ENCODE assay signal across 8 mouse cellular contexts in the genomic region with DNA sequence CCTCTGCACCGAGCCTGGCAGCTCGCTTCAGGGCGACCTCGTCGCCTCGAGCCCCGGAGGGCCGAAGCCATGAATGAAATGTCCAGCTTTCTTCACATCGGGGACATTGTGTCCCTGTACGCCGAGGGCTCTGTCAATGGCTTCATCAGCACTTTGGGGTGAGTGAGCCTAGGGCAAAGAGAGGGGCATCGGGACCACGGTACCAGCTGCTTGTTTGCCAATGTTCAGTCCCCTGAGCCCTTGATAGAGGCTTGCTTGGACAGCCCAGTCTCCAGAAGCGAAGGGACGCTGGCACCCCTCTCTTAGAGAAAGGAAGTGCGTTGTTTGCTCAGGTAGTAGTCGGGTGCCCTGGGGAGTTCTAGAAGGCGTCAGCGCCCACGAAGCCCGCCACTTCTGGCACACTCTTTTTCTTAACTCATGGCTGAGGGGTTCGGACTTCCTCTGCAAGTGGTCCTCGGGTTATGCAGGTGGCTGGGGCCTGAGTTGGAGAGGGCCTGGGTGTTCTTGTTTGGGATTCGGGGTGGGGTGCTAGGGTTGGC. TPM values are rescaled to one million over a fixed set of nuclear protein-coding genes. Genes with fewer than 3 reads are reported as not detected.
A peak's percentile ranks its signal among the peaks of the same experiment; 100 is the strongest.
DNase-seq lines count a peak whose midpoint lies in the region; ATAC-seq lines count a peak whose summit lies in the region.

No protein-coding gene starts in this region.

- H3K9ac ChIP-seq in kidney, embryonic 14.5 days (ENCODE audit: low read depth, low read length): peak overlapping the region; percentile 76
- peak overlapping the region; percentile 49; the same call in 1 of the 2 replicates for H3K9ac ChIP-seq in hindbrain, embryonic 11.5 days (ENCODE audit: low read depth, low read length)
- peak overlapping the region; percentile 37; the same call in 1 of the 2 replicates for H3K9ac ChIP-seq in midbrain, embryonic 14.5 days (replicated peaks; ENCODE audit: low read length)

- no peak for ATAC-seq in kidney, embryonic 14.5 days (ENCODE audit: low FRiP score, low TSS enrichment)
- no peak for ATAC-seq in hindbrain, embryonic 11.5 days (ENCODE audit: low FRiP score)
- no peak for ATAC-seq in midbrain, embryonic 14.5 days (ENCODE audit: low FRiP score, low TSS enrichment)

- H3K27me3 ChIP-seq in kidney, embryonic 14.5 days (ENCODE audit: control insufficient read depth, insufficient read depth, low read length): no peaks in the 10 kb centered on the region; the same call in 1 of the 2 replicates
- H3K27me3 ChIP-seq in hindbrain, embryonic 11.5 days (ENCODE audit: control insufficient read depth, insufficient read depth, low read length): peaks cover 32% of the 10 kb centered on the region
- H3K27me3 ChIP-seq in midbrain, embryonic 14.5 days (ENCODE audit: control insufficient read depth, insufficient read depth, low read length): peaks cover 37% of the 10 kb centered on the region

- H3K4me1 ChIP-seq in kidney, embryonic 14.5 days (ENCODE audit: control insufficient read depth, insufficient read depth, low read length): peaks cover 32% of the 10 kb centered on the region; the same call in 1 of the 2 replicates
- no peaks in the 10 kb centered on the region; the same call in 1 of the 2 replicates for H3K4me1 ChIP-seq in hindbrain, embryonic 11.5 days (replicated peaks; ENCODE audit: control insufficient read depth, insufficient read depth, low read length)
- H3K4me1 ChIP-seq in midbrain, embryonic 14.5 days (ENCODE audit: control insufficient read depth, insufficient read depth, low read length): 0 out of 2 replicates have a peak, but pooled peaks cover 7% of the 10 kb centered on the region

- H3K36me3 ChIP-seq in kidney, embryonic 14.5 days (ENCODE audit: control insufficient read depth, insufficient read depth, low read length): no peaks in the 10 kb centered on the region
- H3K36me3 ChIP-seq in hindbrain, embryonic 11.5 days (ENCODE audit: control insufficient read depth, insufficient read depth, low read length): no peaks in the 10 kb centered on the region
- H3K36me3 ChIP-seq in midbrain, embryonic 14.5 days (ENCODE audit: control insufficient read depth, insufficient read depth, low read length): no peaks in the 10 kb centered on the region

- H3K27ac ChIP-seq in kidney, embryonic 14.5 days (ENCODE audit: low read depth, low read length): peak overlapping the region; percentile 94
- no peak overlapping the region for H3K27ac ChIP-seq in hindbrain, embryonic 11.5 days (ENCODE audit: low read depth, low read length)
- H3K27ac ChIP-seq in midbrain, embryonic 14.5 days (replicated peaks; ENCODE audit: low read depth, low read length): no peak overlapping the region

- H3K4me3 ChIP-seq in kidney, embryonic 14.5 days (ENCODE audit: low read length): peak overlapping the region; percentile 55
- peak overlapping the region; percentile 44 for H3K4me3 ChIP-seq in hindbrain, embryonic 11.5 days (ENCODE audit: low read depth, low read length)
- peak overlapping the region; percentile 40 for H3K4me3 ChIP-seq in midbrain, embryonic 14.5 days (replicated peaks; ENCODE audit: low read depth, low read length)

- peak overlapping the region; percentile 88 for H3K4me2 ChIP-seq in kidney, embryonic 14.5 days (replicated peaks; ENCODE audit: low read depth, low read length)
- peak overlapping the region; percentile 83 for H3K4me2 ChIP-seq in hindbrain, embryonic 11.5 days (replicated peaks; ENCODE audit: low read depth, low read length)
- H3K4me2 ChIP-seq in midbrain, embryonic 14.5 days (ENCODE audit: low read length): peak overlapping the region; percentile 63

- no peak for DNase-seq in kidney, adult 8-10 months
- peak; percentile 11 for DNase-seq in MEL-GATA-1-ER (ENCODE audit: extremely low read depth, low read depth)
- no peak for DNase-seq in hindbrain, embryonic 11.5 days (ENCODE audit: low spot score)
- DNase-seq in midbrain, embryonic 14.5 days: no peak
- DNase-seq in retina, postnatal 1 day: no peak
- no peak for DNase-seq in adrenal gland, postnatal 36 days
- DNase-seq in layer of hippocampus, postnatal 10 days (ENCODE audit: low spot score in 2 of 2): no peak

- no peaks in the 10 kb centered on the region for H3K9me3 ChIP-seq in kidney, embryonic 14.5 days (ENCODE audit: control insufficient read depth, low read length)
- no peaks in the 10 kb centered on the region for H3K9me3 ChIP-seq in hindbrain, embryonic 11.5 days (ENCODE audit: control insufficient read depth, low read length)
- H3K9me3 ChIP-seq in midbrain, embryonic 14.5 days (ENCODE audit: control insufficient read depth, low read length): no peaks in the 10 kb centered on the region

- 1% methylated on average over 24 of the region's 24 CpGs for WGBS in kidney, embryonic 14.5 days
- WGBS in hindbrain, embryonic 11.5 days: 3% methylated on average over 24 of the region's 24 CpGs
- 1% methylated on average over 24 of the region's 24 CpGs for WGBS in midbrain, embryonic 14.5 days

RNA-seq across cellular contexts. Expression of a gene that starts 0.5 kb away (rescaled TPM):
- 5.3 and 9.9 TPM in 2 replicates for polyA plus RNA-seq in kidney, embryonic 14.5 days (2014; fragmentation: Nextera tagmentation; extraction: Ambion mirVana)
- 1.2 and 1.3 TPM in 2 replicates for polyA plus RNA-seq in hindbrain, embryonic 11.5 days (2014; fragmentation: Nextera tagmentation; extraction: Ambion mirVana)
- 0.51 and 0.82 TPM in 2 replicates for polyA plus RNA-seq in midbrain, embryonic 14.5 days (2014; fragmentation: Nextera tagmentation; extraction: Ambion mirVana)
- 1 to 10 TPM; 5.9 to 6.3 TPM for total RNA-seq in adrenal gland, postnatal 36 days (2021)
- 1 to 10 TPM; 2.4 to 2.9 TPM for total RNA-seq in layer of hippocampus, postnatal 10 days (2021)

RNA-seq across cellular contexts. Expression of a gene that starts 28.8 kb away (rescaled TPM):
- polyA plus RNA-seq in kidney, embryonic 14.5 days (2014; fragmentation: Nextera tagmentation; extraction: Ambion mirVana): 11.1 and 16.0 TPM in 2 replicates
- 7.4 and 9.5 TPM in 2 replicates for polyA plus RNA-seq in hindbrain, embryonic 11.5 days (2014; fragmentation: Nextera tagmentation; extraction: Ambion mirVana)
- 5.5 and 5.8 TPM in 2 replicates for polyA plus RNA-seq in midbrain, embryonic 14.5 days (2014; fragmentation: Nextera tagmentation; extraction: Ambion mirVana)
- 10 to 100 TPM; 29.3 to 42.4 TPM for total RNA-seq in adrenal gland, postnatal 36 days (2021)
- 10 to 100 TPM; 29.3 to 33.2 TPM for total RNA-seq in layer of hippocampus, postnatal 10 days (2021)
